Mouse (Mus musculus) CH12.LX (cell line): ENCODE results near the gene Ajm1. TPM values are rescaled to one million over a fixed set of nuclear protein-coding genes. Genes with fewer than 3 reads are reported as not detected.

ENCODE experiments used
- DNase-seq: peaks from one replicate; pipeline ENCODE4 v3.0.0-alpha.2; 2013; ENCODE audit errors: extremely low read depth
- H3K27ac ChIP-seq: 2 replicates; pipeline ENCODE4 v1.5.1; 2012; ENCODE audit warnings: low read depth, mild to moderate bottlenecking, control low read depth, moderate library complexity; ENCODE audit not compliant: insufficient read depth
- H3K27me3 ChIP-seq: replicated peaks from 2 replicates; pipeline ENCODE3; 2012; ENCODE audit warnings: inconsistent platforms
- H3K36me3 ChIP-seq, 2 experiments: replicated peaks in 1 of 2; 2 replicates each; pipeline versions ENCODE3 to v1.6.1; 2012; ENCODE audit warnings: inconsistent platforms in 1 of 2, low read length in 1 of 2, mild to moderate bottlenecking in 1 of 2, mixed read lengths in 1 of 2, moderate library complexity in 1 of 2; ENCODE audit not compliant: control insufficient read depth in 1 of 2, insufficient read depth in 1 of 2
- H3K4me1 ChIP-seq, 2 experiments: 2 replicates each; pipeline ENCODE4 v1.6.1; 2012; ENCODE audit warnings: inconsistent platforms in 1 of 2, moderate library complexity in 1 of 2; ENCODE audit not compliant: insufficient read depth in 2 of 2, control insufficient read depth in 1 of 2
- H3K4me2 ChIP-seq: 2 replicates; pipeline ENCODE4 v1.6.1; 2012; ENCODE audit warnings: low read depth, mild to moderate bottlenecking, control low read depth; ENCODE audit not compliant: poor library complexity, insufficient read depth, severe bottlenecking
- H3K4me3 ChIP-seq, 3 experiments: fragments of 150-350 bp in 1 of 3; sonication (generic) in 1 of 3; replicated peaks in 1 of 3; 2 replicates each; pipeline versions ENCODE3 to v1.5.1; 2011 to 2012; ENCODE audit warnings: low read depth in 2 of 3, low read length in 2 of 3, mild to moderate bottlenecking in 2 of 3, moderate library complexity in 2 of 3, control low read depth in 1 of 3, improper control_type of control experiment in 1 of 3, inconsistent platforms in 1 of 3, mixed read lengths in 1 of 3; ENCODE audit not compliant: poor library complexity in 1 of 3
- H3K79me2 ChIP-seq: replicated peaks from 2 replicates; pipeline ENCODE4 v1.6.1; 2012; ENCODE audit warnings: mild to moderate bottlenecking, moderate library complexity; ENCODE audit not compliant: control insufficient read depth, poor library complexity, insufficient read depth, severe bottlenecking; ENCODE audit errors: extremely low read depth
- H3K9ac ChIP-seq: 2 replicates; pipeline ENCODE4 v1.6.1; 2012; ENCODE audit warnings: low read depth, mild to moderate bottlenecking, control low read depth, moderate library complexity; ENCODE audit not compliant: insufficient read depth
- H3K9me3 ChIP-seq: replicated peaks from 2 replicates; pipeline ENCODE3; 2012; ENCODE audit warnings: low read length, inconsistent platforms, mixed read lengths
- BHLHE40 ChIP-seq: IDR thresholded peaks from 2 replicates; pipeline ENCODE4 v1.6.1; 2011; ENCODE audit warnings: mild to moderate bottlenecking, low read depth, low read length, improper control_type of control experiment
- ETS1 ChIP-seq: conservative IDR thresholded peaks from 2 replicates; pipeline ENCODE4 v1.6.1; 2012; ENCODE audit warnings: low read depth, mild to moderate bottlenecking, inconsistent platforms, low read length, improper control_type of control experiment, moderate library complexity
- HCFC1 ChIP-seq: IDR thresholded peaks from 2 replicates; pipeline ENCODE4 v1.6.1; 2012; ENCODE audit warnings: low read depth, mild to moderate bottlenecking, inconsistent platforms, low read length, improper control_type of control experiment
- KAT2A ChIP-seq: IDR thresholded peaks from 2 replicates; pipeline ENCODE4 v1.6.1; 2012; ENCODE audit warnings: low read length, improper control_type of control experiment, inconsistent platforms; ENCODE audit not compliant: insufficient replicate concordance
- MAFK ChIP-seq: IDR thresholded peaks from 2 replicates; pipeline ENCODE4 v1.6.1; 2011; ENCODE audit warnings: low read length, improper control_type of control experiment; ENCODE audit not compliant: insufficient replicate concordance
- MAZ ChIP-seq: IDR thresholded peaks from 2 replicates; pipeline ENCODE4 v1.6.1; 2012; ENCODE audit warnings: low read depth, mild to moderate bottlenecking, inconsistent platforms, low read length, improper control_type of control experiment, moderate library complexity
- MXI1 ChIP-seq: IDR thresholded peaks from 2 replicates; pipeline ENCODE4 v1.6.1; 2011; ENCODE audit warnings: mild to moderate bottlenecking, low read depth, low read length, improper control_type of control experiment
- MYC ChIP-seq: IDR thresholded peaks from 2 replicates; pipeline ENCODE4 v1.6.1; 2011; ENCODE audit warnings: low read depth, mild to moderate bottlenecking, improper control_type of control experiment, low read length
- NELFE ChIP-seq: IDR thresholded peaks from 2 replicates; pipeline ENCODE4 v1.6.1; 2011; ENCODE audit warnings: low read depth, low read length, improper control_type of control experiment
- PAX5 ChIP-seq: IDR thresholded peaks from 2 replicates; pipeline ENCODE4 v1.6.1; 2012; ENCODE audit warnings: low read length, inconsistent platforms, mixed read lengths
- POLR2A ChIP-seq: IDR thresholded peaks from 2 replicates; pipeline ENCODE4 v1.6.1; 2011; ENCODE audit warnings: low read depth, mild to moderate bottlenecking, improper control_type of control experiment, low read length
- RAD21 ChIP-seq: IDR thresholded peaks from 2 replicates; pipeline ENCODE4 v1.6.1; 2011; ENCODE audit warnings: low read depth, mild to moderate bottlenecking, low read length, improper control_type of control experiment, moderate library complexity
- SIN3A ChIP-seq: IDR thresholded peaks from 2 replicates; pipeline ENCODE4 v1.6.1; 2012; ENCODE audit warnings: low read length, improper control_type of control experiment, inconsistent platforms
- UBTF ChIP-seq: IDR thresholded peaks from 2 replicates; pipeline ENCODE4 v1.6.1; 2012; ENCODE audit warnings: low read depth, mild to moderate bottlenecking, inconsistent platforms, low read length, improper control_type of control experiment, moderate library complexity
- USF2 ChIP-seq: conservative IDR thresholded peaks from 2 replicates; pipeline ENCODE4 v1.6.1; 2011; ENCODE audit warnings: low read depth, low read length, improper control_type of control experiment
- ZMIZ1 ChIP-seq: IDR thresholded peaks from 2 replicates; pipeline ENCODE4 v1.6.1; 2012; ENCODE audit warnings: low read depth, mild to moderate bottlenecking, inconsistent platforms, low read length, improper control_type of control experiment
- ZNF384 ChIP-seq: IDR thresholded peaks from 2 replicates; pipeline ENCODE4 v1.6.1; 2012; ENCODE audit warnings: low read depth, low read length, improper control_type of control experiment, inconsistent platforms
- dilution Hi-C: fragments of 300-500 bp; cut with MboI; formaldehyde crosslinking; loops from 2 replicates; pipeline ENCODE4 v1.14.3; 2020; ENCODE audit warnings: low sequenced_read_pairs; ENCODE audit not compliant: extremely low pct_unique_long_range_greater_than_20kb, extremely low pct_ligation_motif_present
- in situ Hi-C: fragments of 300-500 bp; cut with MboI; formaldehyde crosslinking; loops from 3 replicates; pipeline ENCODE4 v1.14.3; 2019; ENCODE audit warnings: low sequenced_read_pairs, low pct_ligation_motif_present, low pct_unique_long_range_greater_than_20kb, mixed read lengths
- polyA plus RNA-seq: library from polyadenylated mRNA; unstranded; fragments of >175 nt; gene quantifications from 2 replicates; pipeline ENCODE4 v1.2.1, GENCODE M21; 2012; ENCODE audit warnings: low read depth; ENCODE audit not compliant: insufficient read length
- total RNA-seq, 2 experiments: library from RNA; depleted of rRNA; stranded (reverse); fragments of 300-350 nt in 1 of 2; fragments of >200 nt in 1 of 2; gene quantifications; 2 replicates each; pipeline ENCODE4 v1.2.3; 2012 to 2014

Gene Ajm1
- total and polyA plus RNA-seq, 3 experiments = 0.31 to 1.4 (median 1.4) TPM

DNA sequence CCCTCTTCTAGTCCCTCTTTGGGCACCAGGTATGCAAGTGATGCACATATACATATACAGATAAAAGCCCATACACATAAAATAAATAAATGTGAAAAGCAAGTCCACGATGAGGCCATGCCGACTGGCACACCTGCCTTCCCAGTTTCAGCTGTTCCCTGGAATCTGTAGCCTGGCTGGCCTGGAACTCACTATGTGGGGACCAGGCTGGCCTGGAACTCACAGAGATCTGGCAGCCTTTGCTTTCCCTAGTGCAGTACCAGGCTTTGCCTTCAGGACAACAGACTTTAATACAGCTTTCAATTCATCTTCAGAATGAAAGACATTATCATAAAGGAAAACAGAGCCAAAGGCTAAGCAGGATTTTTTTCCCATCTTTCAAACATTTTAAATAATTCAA, 47.9 kb downstream of the Ajm1 start:
- dilution Hi-C loops = no loop called here
- in situ Hi-C loops = no loop called here
- H3K9ac ChIP-seq = peak overlapping the region; percentile 45; the same call in 1 of the 2 replicates
- peaks cover 61 to 79% of the 10 kb centered on the region in 2 experiments for H3K36me3 ChIP-seq
- H3K27me3 ChIP-seq = no peaks in the 10 kb centered on the region
- H3K27ac ChIP-seq = peak overlapping the region; percentile 95; the same call in 1 of the 2 replicates
- peak overlapping the region; percentile 41 for H3K4me2 ChIP-seq
- no peaks in the 10 kb centered on the region for H3K9me3 ChIP-seq
- H3K4me1 ChIP-seq = peaks cover 20 to 59% of the 10 kb centered on the region in 2 experiments
- peaks cover 29% of the 10 kb centered on the region for H3K79me2 ChIP-seq
- TF ChIP-seq NELFE (0 out of 2 replicates have a peak, but pooled peaks have one; percentile 1), MAFK (no peak), RAD21 (no peak), PAX5 (no peak)
- no peak for DNase-seq
- H3K4me3 ChIP-seq = no peak overlapping the region

DNA sequence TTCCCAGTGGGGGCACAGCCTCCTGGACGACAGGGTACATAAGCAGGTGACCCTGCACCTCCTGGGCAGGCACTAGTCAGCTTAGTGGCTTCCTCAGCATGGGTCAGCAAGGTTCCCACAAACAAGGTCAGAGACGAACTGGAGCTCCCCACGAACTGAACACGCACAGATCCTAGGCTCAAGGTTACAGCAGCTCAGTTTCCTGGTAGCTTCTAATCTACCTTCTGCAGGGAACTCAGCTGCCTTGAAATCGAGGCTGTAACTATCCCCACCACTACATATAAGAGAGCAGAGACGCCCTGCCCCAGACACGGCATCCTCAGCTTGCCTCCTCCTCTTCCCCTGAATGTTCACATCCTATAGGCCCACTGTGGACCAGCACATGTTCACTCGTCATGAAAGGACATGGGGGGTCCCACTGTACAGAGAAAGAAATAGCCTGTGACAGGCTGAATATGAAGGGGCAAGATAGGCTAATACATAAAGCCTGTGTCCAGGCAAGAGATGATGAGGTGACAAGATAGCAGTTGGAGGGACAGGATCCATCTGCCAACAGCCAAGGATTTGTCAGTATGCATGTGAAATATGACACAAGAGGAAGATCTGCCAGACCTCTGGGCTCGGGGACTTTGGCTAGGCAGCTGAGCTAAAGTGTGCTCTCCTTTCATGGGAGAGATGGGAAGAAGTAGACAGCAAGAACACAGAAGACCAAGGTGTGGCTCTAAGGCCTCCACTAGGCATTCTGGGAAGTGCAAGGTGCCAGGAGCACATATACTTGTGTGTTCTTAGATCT, 54.9 kb downstream of the Ajm1 start:
- no peak for DNase-seq
- Histone ChIP-seq H3K27me3 (no peaks in the 10 kb centered on the region), H3K9ac (no peak overlapping the region), H3K79me2 (peaks cover 2% of the 10 kb centered on the region; the same call in 1 of the 2 replicates), H3K36me3 (peaks cover 91 to 97% of the 10 kb centered on the region in 2 experiments), H3K27ac (no peak overlapping the region), H3K4me1 (peaks cover 0 to 8% of the 10 kb centered on the region in 2 experiments; a peak in 1 of 4 replicates), H3K4me3 (no peak overlapping the region), H3K4me2 (no peak overlapping the region), H3K9me3 (no peaks in the 10 kb centered on the region)
- in situ Hi-C loops (no loop called here), dilution Hi-C loops (no loop called here)
- TF ChIP-seq ETS1 (no peak), HCFC1 (no peak), MYC (no peak), KAT2A (no peak), SIN3A (no peak), MXI1 (no peak), BHLHE40 (no peak), USF2 (no peak), PAX5 (no peak), ZNF384 (no peak), MAZ (no peak), UBTF (no peak), POLR2A (no peak), ZMIZ1 (no peak)

Other genes with a start within 250 kb of the Ajm1 start
Only the 20 nearest of the 34 such genes appear.
- 0.30 and 0.63 TPM in 2 replicates for gene Clic3, start 124.9 kb downstream of the Ajm1 start, total RNA-seq (2012; rRNA removed)
- not detected in 2 replicates for gene Clic3, start 124.9 kb downstream of the Ajm1 start, total RNA-seq (2014; rRNA removed)
- gene Clic3, start 124.9 kb downstream of the Ajm1 start, polyA plus RNA-seq = 0.71 and 1.6 TPM in 2 replicates
- gene Paxx, start 120.7 kb downstream of the Ajm1 start, total RNA-seq (2012; rRNA removed) = 13.6 and 15.1 TPM in 2 replicates
- 13.5 and 16.2 TPM in 2 replicates for gene Paxx, start 120.7 kb downstream of the Ajm1 start, total RNA-seq (2014; rRNA removed)
- gene Paxx, start 120.7 kb downstream of the Ajm1 start, polyA plus RNA-seq = 9.5 and 13.9 TPM in 2 replicates
- 0.29 TPM in 1 of 2 replicates, not detected in the other for gene Ptgds, start 111.7 kb downstream of the Ajm1 start, total RNA-seq (2012; rRNA removed)
- 0.46 TPM in 1 of 2 replicates, not detected in the other for gene Ptgds, start 111.7 kb downstream of the Ajm1 start, total RNA-seq (2014; rRNA removed)
- 0.37 and 0.40 TPM in 2 replicates for gene Ptgds, start 111.7 kb downstream of the Ajm1 start, polyA plus RNA-seq
- not detected in 2 replicates for gene Lcn12, start 87.8 kb downstream of the Ajm1 start, total RNA-seq (2012; rRNA removed)
- gene Lcn12, start 87.8 kb downstream of the Ajm1 start, total RNA-seq (2014; rRNA removed) = not detected in 2 replicates
- gene Lcn12, start 87.8 kb downstream of the Ajm1 start, polyA plus RNA-seq = not detected in 2 replicates
- gene Fbxw5, start 81.0 kb downstream of the Ajm1 start, total RNA-seq (2012; rRNA removed) = 36.8 and 37.4 TPM in 2 replicates
- gene Fbxw5, start 81.0 kb downstream of the Ajm1 start, total RNA-seq (2014; rRNA removed) = 31.9 and 34.3 TPM in 2 replicates
- 37.0 and 40.4 TPM in 2 replicates for gene Fbxw5, start 81.0 kb downstream of the Ajm1 start, polyA plus RNA-seq
- gene C8g, start 80.0 kb downstream of the Ajm1 start, total RNA-seq (2012; rRNA removed) = 1.2 and 2.7 TPM in 2 replicates
- 1.2 TPM in 2 replicates for gene C8g, start 80.0 kb downstream of the Ajm1 start, total RNA-seq (2014; rRNA removed)
- gene C8g, start 80.0 kb downstream of the Ajm1 start, polyA plus RNA-seq = 1.7 and 2.0 TPM in 2 replicates
- gene Traf2, start 34.8 kb downstream of the Ajm1 start, total RNA-seq (2012; rRNA removed) = 25.1 and 27.7 TPM in 2 replicates
- 17.9 and 19.3 TPM in 2 replicates for gene Traf2, start 34.8 kb downstream of the Ajm1 start, total RNA-seq (2014; rRNA removed)
- gene Traf2, start 34.8 kb downstream of the Ajm1 start, polyA plus RNA-seq = 26.3 and 26.4 TPM in 2 replicates
- gene Edf1, start 23.9 kb downstream of the Ajm1 start, total RNA-seq (2012; rRNA removed) = 215 and 223 TPM in 2 replicates
- 187 and 188 TPM in 2 replicates for gene Edf1, start 23.9 kb downstream of the Ajm1 start, total RNA-seq (2014; rRNA removed)
- 202 and 275 TPM in 2 replicates for gene Edf1, start 23.9 kb downstream of the Ajm1 start, polyA plus RNA-seq
- 29.2 and 34.9 TPM in 2 replicates for gene Mamdc4, start 6.9 kb downstream of the Ajm1 start, total RNA-seq (2012; rRNA removed)
- gene Mamdc4, start 6.9 kb downstream of the Ajm1 start, total RNA-seq (2014; rRNA removed) = 0.65 and 4.4 TPM in 2 replicates
- gene Mamdc4, start 6.9 kb downstream of the Ajm1 start, polyA plus RNA-seq = 4.9 and 11.5 TPM in 2 replicates
- gene Phpt1, start 6.5 kb downstream of the Ajm1 start, total RNA-seq (2012; rRNA removed) = 46.6 and 47.2 TPM in 2 replicates
- gene Phpt1, start 6.5 kb downstream of the Ajm1 start, total RNA-seq (2014; rRNA removed) = 32.6 and 37.9 TPM in 2 replicates
- gene Phpt1, start 6.5 kb downstream of the Ajm1 start, polyA plus RNA-seq = 66.9 and 69.7 TPM in 2 replicates
- gene Rabl6, start 26.8 kb upstream of the Ajm1 start, total RNA-seq (2012; rRNA removed) = 52.0 and 55.7 TPM in 2 replicates
- 32.2 and 34.6 TPM in 2 replicates for gene Rabl6, start 26.8 kb upstream of the Ajm1 start, total RNA-seq (2014; rRNA removed)
- 62.0 and 72.9 TPM in 2 replicates for gene Rabl6, start 26.8 kb upstream of the Ajm1 start, polyA plus RNA-seq
- not detected in 2 replicates for gene Ccdc183, start 35.9 kb upstream of the Ajm1 start, total RNA-seq (2012; rRNA removed)
- not detected in 2 replicates for gene Ccdc183, start 35.9 kb upstream of the Ajm1 start, total RNA-seq (2014; rRNA removed)
- 0.13 TPM in 1 of 2 replicates, not detected in the other for gene Ccdc183, start 35.9 kb upstream of the Ajm1 start, polyA plus RNA-seq
- gene Tmem141, start 40.2 kb upstream of the Ajm1 start, total RNA-seq (2012; rRNA removed) = 8.9 and 11.1 TPM in 2 replicates
- 6.5 and 7.7 TPM in 2 replicates for gene Tmem141, start 40.2 kb upstream of the Ajm1 start, total RNA-seq (2014; rRNA removed)
- 5.2 and 6.2 TPM in 2 replicates for gene Tmem141, start 40.2 kb upstream of the Ajm1 start, polyA plus RNA-seq
- not detected in 2 replicates for gene Fcna, start 46.3 kb upstream of the Ajm1 start, total RNA-seq (2012; rRNA removed)
- gene Fcna, start 46.3 kb upstream of the Ajm1 start, total RNA-seq (2014; rRNA removed) = not detected in 2 replicates
- not detected in 2 replicates for gene Fcna, start 46.3 kb upstream of the Ajm1 start, polyA plus RNA-seq
- gene Lcn8, start 71.4 kb upstream of the Ajm1 start, total RNA-seq (2012; rRNA removed) = not detected in 2 replicates
- not detected in 2 replicates for gene Lcn8, start 71.4 kb upstream of the Ajm1 start, total RNA-seq (2014; rRNA removed)
- gene Lcn8, start 71.4 kb upstream of the Ajm1 start, polyA plus RNA-seq = not detected in 2 replicates
- not detected in 2 replicates for gene Lcn5, start 76.2 kb upstream of the Ajm1 start, total RNA-seq (2012; rRNA removed)
- not detected in 2 replicates for gene Lcn5, start 76.2 kb upstream of the Ajm1 start, total RNA-seq (2014; rRNA removed)
- gene Lcn5, start 76.2 kb upstream of the Ajm1 start, polyA plus RNA-seq = not detected in 2 replicates
- gene Lcn6, start 95.0 kb upstream of the Ajm1 start, total RNA-seq (2012; rRNA removed) = not detected in 2 replicates
- gene Lcn6, start 95.0 kb upstream of the Ajm1 start, total RNA-seq (2014; rRNA removed) = not detected in 2 replicates
- not detected in 2 replicates for gene Lcn6, start 95.0 kb upstream of the Ajm1 start, polyA plus RNA-seq
- gene Lcn10, start 101.0 kb upstream of the Ajm1 start, total RNA-seq (2012; rRNA removed) = not detected in 2 replicates
- gene Lcn10, start 101.0 kb upstream of the Ajm1 start, total RNA-seq (2014; rRNA removed) = not detected in 2 replicates
- not detected in 2 replicates for gene Lcn10, start 101.0 kb upstream of the Ajm1 start, polyA plus RNA-seq
- not detected in 2 replicates for gene Obp2a, start 118.3 kb upstream of the Ajm1 start, total RNA-seq (2012; rRNA removed)
- gene Obp2a, start 118.3 kb upstream of the Ajm1 start, total RNA-seq (2014; rRNA removed) = not detected in 2 replicates
- not detected in 2 replicates for gene Obp2a, start 118.3 kb upstream of the Ajm1 start, polyA plus RNA-seq
- 11.2 and 13.7 TPM in 2 replicates for gene Bmyc, start 125.0 kb upstream of the Ajm1 start, total RNA-seq (2012; rRNA removed)
- 8.2 and 10.8 TPM in 2 replicates for gene Bmyc, start 125.0 kb upstream of the Ajm1 start, total RNA-seq (2014; rRNA removed)
- 30.5 and 37.2 TPM in 2 replicates for gene Bmyc, start 125.0 kb upstream of the Ajm1 start, polyA plus RNA-seq